Mouse (Mus musculus) frontal cortex, postnatal 14 days (tissue): ENCODE measurements around the gene Selenoo.

ENCODE experiments used
- DNase-seq, 2 experiments: peaks; one replicate each; pipeline ENCODE4 v3.0.0; 2022; ENCODE audit warnings: low spot score in 2 of 2

Selenoo gene

GRCm38 (mm10) chr15:89148496-89149270 is 59.8 kb downstream of the Selenoo start:
- DNase-seq: no peak

- no peak for DNase-seq
Measured at GRCm38 (mm10) chr15:89149271-89150040, 60.6 kb downstream of the Selenoo start, which contains the start of gene Mapk11. Mapk11 (minus strand) TSS chr15:89149628.
